Mouse (Mus musculus) ES-E14 (cell line): ENCODE data around the gene Aanat.

Experiments
- CHD2 ChIP-seq: IDR thresholded peaks from 2 replicates; pipeline ENCODE4 v1.6.1; 2014; ENCODE audit warnings: mild to moderate bottlenecking, low read depth, low read length, inconsistent platforms
- HCFC1 ChIP-seq: IDR thresholded peaks from 2 replicates; pipeline ENCODE4 v1.6.1; 2012; ENCODE audit warnings: low read length, inconsistent platforms, borderline replicate concordance; ENCODE audit not compliant: insufficient read depth
- ZC3H11A ChIP-seq: IDR thresholded peaks from 2 replicates; pipeline ENCODE4 v1.6.1; 2012; ENCODE audit warnings: low read depth, mild to moderate bottlenecking, inconsistent platforms, low read length, borderline replicate concordance

DNA sequence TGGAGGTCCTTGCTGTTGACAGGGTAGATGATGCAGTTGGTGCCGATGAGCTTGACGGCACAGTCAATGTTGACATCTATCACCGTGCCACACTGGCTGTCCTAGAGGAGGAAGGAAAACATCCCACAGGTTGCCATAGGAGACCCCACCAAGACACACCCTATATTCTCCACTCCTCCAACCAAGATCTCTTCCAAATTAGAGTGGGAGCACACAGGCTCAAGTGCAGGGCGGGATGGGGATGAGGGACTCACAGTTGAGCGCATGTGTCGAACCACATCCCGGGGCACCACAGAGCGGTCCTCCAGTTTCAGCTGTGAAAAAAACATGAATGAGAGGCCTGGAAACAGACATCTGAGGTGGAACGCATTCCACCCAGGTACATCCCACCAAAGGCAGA is 37.5 kb upstream of the Aanat start:
- TF ChIP-seq HCFC1 (no peak), CHD2 (no peak), ZC3H11A (no peak)
